Mouse (Mus musculus) E14TG2a.4 (cell line): Measurements from ENCODE around the gene Klhl41.
A peak's percentile ranks its signal among the peaks of the same experiment; 100 is the strongest.
"Not testable (repeated sequence)": the region's sequence is repeated elsewhere in the genome, so short reads cannot be mapped to it uniquely, and the experiment has no call there.

Source experiments
- H3K27me3 ChIP-seq: 2 replicates; pipeline ENCODE4 v1.6.1; 2014; ENCODE audit warnings: low read length, control low read depth; ENCODE audit not compliant: insufficient read depth
- H3K36me3 ChIP-seq: 2 replicates; pipeline ENCODE4 v1.6.1; 2014; ENCODE audit warnings: low read length, control low read depth; ENCODE audit not compliant: insufficient read depth
- H3K4me1 ChIP-seq: replicated peaks from 2 replicates; pipeline ENCODE4 v1.6.1; 2014; ENCODE audit warnings: low read depth, low read length, control low read depth
- H3K4me3 ChIP-seq: replicated peaks from 2 replicates; pipeline ENCODE4 v1.5.1; 2014; ENCODE audit warnings: mild to moderate bottlenecking, low read length
- H3K9me3 ChIP-seq: 2 replicates; pipeline ENCODE4 v1.6.1; 2014; ENCODE audit warnings: low read length, control low read depth
- CTCF ChIP-seq: conservative IDR thresholded peaks from 2 replicates; pipeline ENCODE4 v1.5.1; 2014; ENCODE audit warnings: low read length
- NANOG ChIP-seq: IDR thresholded peaks from 2 replicates; pipeline ENCODE4 v1.6.1; 2014; ENCODE audit warnings: borderline replicate concordance, low read length, mixed read lengths
- POU5F1 ChIP-seq: IDR thresholded peaks from 2 replicates; pipeline ENCODE4 v1.6.1; 2014; ENCODE audit warnings: low read length, borderline replicate concordance

Gene Klhl41

DNA sequence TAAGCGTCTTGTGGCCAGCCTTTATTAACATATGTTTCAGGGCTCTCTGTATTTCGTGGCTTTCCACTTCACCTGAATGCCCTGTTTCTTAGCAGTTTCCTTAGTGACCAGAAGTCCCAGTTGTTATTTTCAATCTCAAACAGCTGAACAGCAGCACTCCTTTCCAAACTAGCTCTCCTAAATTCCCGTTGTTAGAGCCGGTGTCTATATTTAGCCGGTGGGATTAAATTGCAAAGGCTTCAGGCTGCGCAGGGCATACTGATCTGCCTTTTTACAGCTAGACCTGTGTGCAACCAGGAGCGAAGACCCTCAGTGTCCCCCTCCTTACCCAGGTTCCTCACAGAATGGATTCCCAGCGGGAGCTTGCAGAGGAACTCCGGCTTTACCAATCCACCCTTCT is at the start of gene Klhl41:
TSS of gene Klhl41 (plus strand) at position 268 of the 400 bp plus-strand sequence.
- H3K4me1 ChIP-seq = no peaks in the 10 kb centered on the region
- TF ChIP-seq CTCF (no peak), NANOG (no peak), POU5F1 (no peak)
- H3K9me3 ChIP-seq = no peaks in the 10 kb centered on the region
- no peak within 1 kb of the TSS for H3K4me3 ChIP-seq
- H3K27me3 ChIP-seq = no peaks in the 10 kb centered on the region
- no peaks in the 10 kb centered on the region for H3K36me3 ChIP-seq

DNA sequence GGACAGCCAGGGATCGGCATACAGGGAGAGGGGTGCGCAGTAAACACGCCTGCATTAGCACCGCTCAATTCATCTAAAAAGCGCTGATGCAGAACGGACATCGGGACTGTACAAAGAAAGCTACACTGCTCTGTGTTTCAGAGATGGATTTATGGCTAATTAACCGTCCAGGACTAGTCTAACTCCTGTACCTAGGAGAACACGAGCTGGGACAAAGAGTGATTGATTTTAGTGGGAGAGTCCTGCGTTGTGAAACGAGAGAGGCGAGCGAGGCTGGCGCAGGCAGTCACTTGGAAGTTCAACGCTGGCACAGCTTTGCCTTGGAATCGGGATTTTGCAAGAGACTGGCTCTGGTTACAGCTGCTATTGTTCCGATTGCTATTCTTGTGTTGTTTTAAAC is 40.7 kb upstream of the Klhl41 start:
- TF ChIP-seq POU5F1 (no peak), CTCF (no peak), NANOG (no peak)
- Histone ChIP-seq H3K36me3 (no peaks in the 10 kb centered on the region), H3K9me3 (no peaks in the 10 kb centered on the region), H3K4me1 (peaks cover 12% of the 10 kb centered on the region), H3K4me3 (peak overlapping the region; percentile 63), H3K27me3 (peaks cover 34% of the 10 kb centered on the region)

DNA sequence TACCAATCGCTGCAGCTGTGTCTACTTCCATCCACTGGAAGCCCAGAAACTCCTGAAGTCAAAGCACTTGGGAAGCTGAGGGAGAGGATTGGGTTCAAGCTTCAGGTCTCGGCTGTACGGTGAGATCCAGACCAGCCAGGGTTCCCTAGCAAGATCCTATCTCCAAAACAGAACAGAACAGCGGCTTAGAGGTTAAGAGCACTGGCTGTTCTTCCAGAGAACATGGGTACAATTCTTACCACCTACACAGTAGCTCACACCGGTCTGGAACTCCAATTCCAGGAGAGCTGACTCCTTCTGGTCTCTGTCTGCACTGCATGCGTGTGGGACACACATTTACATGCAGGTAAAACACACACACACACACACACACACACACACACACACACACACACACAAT is 40.0 kb upstream of the Klhl41 start:
- Histone ChIP-seq H3K27me3 (peaks cover 32% of the 10 kb centered on the region), H3K9me3 (no peaks in the 10 kb centered on the region), H3K36me3 (no peaks in the 10 kb centered on the region), H3K4me3 (no peak overlapping the region), H3K4me1 (peaks cover 12% of the 10 kb centered on the region)
- TF ChIP-seq POU5F1 (no peak), CTCF (no peak), NANOG (no peak)

DNA sequence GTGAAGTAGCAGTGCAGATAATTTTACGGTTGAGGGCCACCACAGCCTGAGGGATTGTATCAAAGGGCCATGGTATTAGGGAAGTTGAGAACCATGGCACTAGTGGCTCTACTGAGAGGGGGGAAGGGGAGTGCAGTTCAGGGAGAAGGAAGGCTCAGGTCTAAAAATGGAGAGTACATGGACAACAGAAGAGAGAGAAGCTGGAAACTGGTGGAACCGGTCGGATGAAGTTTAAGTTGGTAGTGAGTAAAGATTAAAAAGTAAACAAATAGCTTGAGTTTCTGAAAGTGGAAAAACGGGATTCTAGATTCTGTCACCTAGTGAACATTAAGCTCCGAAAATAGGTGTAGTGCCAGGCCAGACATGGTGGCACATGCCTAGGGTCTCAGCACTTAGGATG is 39.1 kb upstream of the Klhl41 start:
- TF ChIP-seq NANOG (no peak), POU5F1 (no peak), CTCF (no peak)
- Histone ChIP-seq H3K27me3 (peaks cover 28% of the 10 kb centered on the region), H3K36me3 (no peaks in the 10 kb centered on the region), H3K4me1 (peaks cover 17% of the 10 kb centered on the region), H3K9me3 (no peaks in the 10 kb centered on the region), H3K4me3 (no peak overlapping the region)

GRCm38 (mm10) chr2:69631449-69631848 is 38.5 kb upstream of the Klhl41 start:
- Histone ChIP-seq H3K27me3 (peaks cover 24% of the 10 kb centered on the region), H3K36me3 (no peaks in the 10 kb centered on the region), H3K9me3 (no peaks in the 10 kb centered on the region), H3K4me1 (peaks cover 17% of the 10 kb centered on the region), H3K4me3 (no peak overlapping the region)
- TF ChIP-seq POU5F1 (no peak), CTCF (peak; percentile 64), NANOG (no peak)

GRCm38 (mm10) chr2:69635064-69635701 is 34.7 kb upstream of the Klhl41 start:
- Histone ChIP-seq H3K36me3 (no peaks in the 10 kb centered on the region), H3K4me1 (peaks cover 7% of the 10 kb centered on the region), H3K27me3 (0 out of 2 replicates have a peak, but pooled peaks cover 6% of the 10 kb centered on the region), H3K9me3 (peaks cover 4% of the 10 kb centered on the region; the same call in 1 of the 2 replicates), H3K4me3 (no peak overlapping the region)
- TF ChIP-seq CTCF (peak; percentile 64), NANOG (no peak)

DNA sequence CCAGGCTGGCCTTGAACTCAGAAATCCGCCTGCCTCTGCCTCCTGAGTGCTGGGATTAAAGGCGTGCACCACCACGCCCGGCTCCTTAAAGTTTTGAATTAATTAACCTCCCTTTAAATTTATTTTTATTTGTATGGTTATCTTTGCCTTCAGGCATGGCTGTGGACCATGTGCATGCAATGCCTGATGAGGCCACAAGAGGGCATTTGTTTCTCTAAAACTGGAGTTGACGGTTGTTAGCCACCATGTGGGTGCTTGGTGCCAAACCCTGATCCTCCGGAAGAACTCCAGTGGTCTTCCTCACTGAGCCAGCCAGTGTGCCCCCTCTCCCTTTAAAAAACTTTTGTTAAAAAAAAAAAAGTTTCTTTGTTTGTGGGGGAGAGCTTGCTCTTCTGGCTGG is 34.1 kb upstream of the Klhl41 start:
- peaks cover 13% of the 10 kb centered on the region for H3K4me1 ChIP-seq
- H3K36me3 ChIP-seq = no peaks in the 10 kb centered on the region
- no peak overlapping the region for H3K4me3 ChIP-seq
- 0 out of 2 replicates have a peak, but pooled peaks cover 6% of the 10 kb centered on the region for H3K27me3 ChIP-seq
- peak; percentile 78 for TF ChIP-seq CTCF
- no peak for TF ChIP-seq NANOG
- peaks cover 4% of the 10 kb centered on the region; the same call in 1 of the 2 replicates for H3K9me3 ChIP-seq

DNA sequence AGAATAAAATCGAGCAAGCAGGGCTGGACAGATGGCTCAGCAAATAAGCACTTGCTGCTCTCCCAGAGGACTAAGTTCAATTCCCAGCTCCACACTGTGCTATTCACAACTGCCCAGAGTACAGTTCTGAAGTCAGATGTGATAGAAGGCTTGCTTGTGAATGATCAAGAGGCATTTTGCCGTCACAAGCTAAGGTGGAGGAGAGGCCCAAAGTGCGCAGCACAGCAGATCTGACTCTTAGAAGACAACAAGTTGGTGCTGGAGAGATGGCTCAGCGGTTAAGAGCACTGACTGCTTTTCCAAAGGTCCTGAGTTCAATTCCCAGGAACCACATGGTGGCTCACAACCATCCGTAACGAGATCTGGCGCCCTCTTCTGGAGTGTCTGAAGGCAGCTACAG is 31.9 kb upstream of the Klhl41 start:
- not testable (repeated sequence) for H3K9me3 ChIP-seq, H3K4me3 ChIP-seq, H3K36me3 ChIP-seq
- Histone ChIP-seq H3K27me3 (0 out of 2 replicates have a peak, but pooled peaks cover 10% of the 10 kb centered on the region), H3K4me1 (peaks cover 14% of the 10 kb centered on the region)

- H3K27me3 ChIP-seq = 0 out of 2 replicates have a peak, but pooled peaks cover 4% of the 10 kb centered on the region
- TF ChIP-seq POU5F1 = no peak
- no peaks in the 10 kb centered on the region for H3K36me3 ChIP-seq
- peaks cover 4% of the 10 kb centered on the region; the same call in 1 of the 2 replicates for H3K9me3 ChIP-seq
- peaks cover 14% of the 10 kb centered on the region for H3K4me1 ChIP-seq
- peak overlapping the region; percentile 64 for H3K4me3 ChIP-seq
Observed at GRCm38 (mm10) chr2:69640100-69640499, 29.8 kb upstream of the Klhl41 start.
